Mouse (Mus musculus) midbrain, embryonic 16.5 days (tissue): ENCODE measurements around the gene Etfrf1. TPM values are rescaled to one million over a fixed set of nuclear protein-coding genes. Genes with fewer than 3 reads are reported as not detected.

Experiments
- ATAC-seq: fragments of 200-750 bp; cut with Nextera tagmentation; 2 replicates; pipeline ENCODE4 v1.8.0; 2017; ENCODE audit warnings: moderate TSS enrichment
- H3K27ac ChIP-seq: fragments of 300-500 bp; sonication (generic); 2 replicates; pipeline ENCODE4 v1.5.1; 2014; ENCODE audit warnings: mild to moderate bottlenecking, low read length, mixed read lengths
- H3K27me3 ChIP-seq: fragments of 300-500 bp; sonication (generic); 2 replicates; pipeline ENCODE4 v1.6.1; 2014; ENCODE audit warnings: low read depth, low read length, mixed read lengths; ENCODE audit not compliant: control insufficient read depth, insufficient read depth
- H3K36me3 ChIP-seq: fragments of 300-500 bp; sonication (generic); 2 replicates; pipeline ENCODE4 v1.6.1; 2014; ENCODE audit warnings: mild to moderate bottlenecking, low read length, moderate library complexity, mixed read lengths; ENCODE audit not compliant: control insufficient read depth, insufficient read depth
- H3K4me1 ChIP-seq: fragments of 300-500 bp; sonication (generic); 2 replicates; pipeline ENCODE4 v1.6.1; 2014; ENCODE audit warnings: mild to moderate bottlenecking, low read length, mixed read lengths; ENCODE audit not compliant: control insufficient read depth, insufficient read depth
- H3K4me2 ChIP-seq: fragments of 300-500 bp; sonication (generic); 2 replicates; pipeline ENCODE4 v1.6.1; 2014; ENCODE audit warnings: mild to moderate bottlenecking, low read length, mixed read lengths
- H3K4me3 ChIP-seq: fragments of 300-500 bp; sonication (generic); 2 replicates; pipeline ENCODE4 v1.5.1; 2014; ENCODE audit warnings: low read depth, mild to moderate bottlenecking, low read length, moderate library complexity, mixed read lengths
- H3K9ac ChIP-seq: fragments of 300-500 bp; sonication (generic); 2 replicates; pipeline ENCODE4 v1.6.1; 2014; ENCODE audit warnings: low read depth, low read length, mixed read lengths
- H3K9me3 ChIP-seq: fragments of 300-500 bp; sonication (generic); replicated peaks from 2 replicates; pipeline ENCODE4 v1.6.1; 2014; ENCODE audit warnings: mild to moderate bottlenecking, low read length, mixed read lengths; ENCODE audit not compliant: control insufficient read depth, poor library complexity, severe bottlenecking
- WGBS: fragments of 180-500 bp; shearing (Covaris S2); extraction: QIAGEN DNeasy Blood & Tissue Kit; methylation state at CpG from one replicate; pipeline ENCODE4 v1.1.7; 2014; 5-methylcytosine and 5-hydroxymethylcytosine counted together
- polyA plus RNA-seq: library from polyadenylated mRNA; unstranded; fragments of >200 nt; fragmentation: Nextera tagmentation; extraction: Ambion mirVana; gene quantifications from 2 replicates; pipeline ENCODE4 v1.2.1, GENCODE M21; 2015

The Etfrf1 gene
- 24.7 and 25.2 TPM in 2 replicates for polyA plus RNA-seq

DNA sequence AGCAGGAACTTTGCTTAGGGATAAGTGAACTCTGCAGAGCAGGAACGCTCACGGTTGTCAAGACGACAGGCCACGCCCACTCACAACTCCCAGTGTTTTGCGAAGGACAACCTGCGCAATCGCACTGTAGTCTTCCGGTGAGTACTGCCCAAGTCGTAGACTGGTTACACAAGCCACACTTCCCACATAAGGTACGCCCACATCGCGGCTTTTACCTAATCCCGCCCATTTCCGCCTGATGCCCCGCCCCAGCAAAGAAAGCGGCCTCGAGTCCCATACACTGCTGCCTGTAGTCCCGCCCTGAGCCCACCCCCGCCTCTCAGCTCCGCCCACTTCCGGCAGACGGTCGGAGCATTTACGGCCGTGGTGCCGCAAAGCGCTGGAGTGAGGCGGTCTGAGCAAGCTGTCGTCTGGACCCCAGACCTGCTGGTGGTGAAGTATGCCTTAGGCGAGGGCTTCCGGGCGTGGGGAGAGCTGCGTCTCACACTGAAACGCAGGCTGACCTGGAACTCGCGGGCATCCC lies at the start of gene Etfrf1, which contains the start of gene Casc1:
Gene Etfrf1 (plus strand): TSS at position 319 of the 523 bp plus-strand sequence.
Gene Casc1 (minus strand): TSS at position 190 of the 523 bp plus-strand sequence.
- H3K9me3 ChIP-seq: no peaks in the 10 kb centered on the region
- H3K36me3 ChIP-seq: no peaks in the 10 kb centered on the region
- H3K27ac ChIP-seq: peak within 1 kb of the TSS; percentile 95
- H3K9ac ChIP-seq: peak within 1 kb of the TSS; percentile 88
- H3K4me2 ChIP-seq: peak within 1 kb of the TSS; percentile 75
- under 1% methylated on average over 36 of the region's 36 CpGs for WGBS
- H3K4me1 ChIP-seq: peaks cover 13% of the 10 kb centered on the region
- peak; percentile 100 for ATAC-seq
- H3K27me3 ChIP-seq: no peaks in the 10 kb centered on the region
- H3K4me3 ChIP-seq: peak within 1 kb of the TSS; percentile 78

DNA sequence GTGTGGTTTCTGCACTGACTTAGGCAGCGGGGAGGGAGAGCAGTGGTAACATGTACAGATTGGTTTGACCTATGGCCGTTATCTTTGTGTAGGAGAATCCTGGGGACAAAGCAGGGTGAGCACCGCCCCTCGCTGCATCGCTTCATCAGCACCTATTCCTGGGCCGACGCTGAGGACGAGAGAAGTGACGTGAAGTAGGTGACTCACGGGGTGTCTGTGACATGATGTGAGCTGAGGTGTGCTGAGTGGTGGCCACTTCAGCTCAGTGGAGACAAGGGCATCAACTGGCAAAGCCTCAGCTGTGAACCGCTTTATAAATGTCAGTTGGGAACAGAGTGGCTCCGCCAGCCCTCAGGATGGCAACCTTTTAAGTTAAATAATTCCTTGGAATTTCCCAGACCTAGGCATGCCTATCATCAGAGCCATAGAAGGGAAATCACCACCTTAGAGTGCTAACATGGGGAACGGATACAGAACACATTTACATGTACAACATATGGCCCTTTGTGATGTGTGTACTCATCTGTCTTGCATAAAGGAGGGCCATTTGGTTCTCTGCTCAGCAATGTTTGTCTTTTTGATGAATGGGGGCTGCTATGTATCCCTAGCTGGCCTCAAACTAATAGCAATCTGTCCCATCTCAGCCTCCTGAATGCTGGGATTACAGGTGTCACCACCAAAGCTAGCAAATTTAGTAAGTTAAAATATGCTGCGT lies 38.9 kb upstream of the Etfrf1 start:
- Histone ChIP-seq H3K9ac (no peak overlapping the region), H3K27ac (no peak overlapping the region), H3K4me1 (peaks cover 5% of the 10 kb centered on the region; the same call in 1 of the 2 replicates), H3K36me3 (no peaks in the 10 kb centered on the region), H3K27me3 (peaks cover 7% of the 10 kb centered on the region; the same call in 1 of the 2 replicates), H3K4me3 (no peak overlapping the region), H3K9me3 (no peaks in the 10 kb centered on the region), H3K4me2 (no peak overlapping the region)
- no peak for ATAC-seq
- WGBS: 80% methylated on average over 14 of the region's 14 CpGs

DNA sequence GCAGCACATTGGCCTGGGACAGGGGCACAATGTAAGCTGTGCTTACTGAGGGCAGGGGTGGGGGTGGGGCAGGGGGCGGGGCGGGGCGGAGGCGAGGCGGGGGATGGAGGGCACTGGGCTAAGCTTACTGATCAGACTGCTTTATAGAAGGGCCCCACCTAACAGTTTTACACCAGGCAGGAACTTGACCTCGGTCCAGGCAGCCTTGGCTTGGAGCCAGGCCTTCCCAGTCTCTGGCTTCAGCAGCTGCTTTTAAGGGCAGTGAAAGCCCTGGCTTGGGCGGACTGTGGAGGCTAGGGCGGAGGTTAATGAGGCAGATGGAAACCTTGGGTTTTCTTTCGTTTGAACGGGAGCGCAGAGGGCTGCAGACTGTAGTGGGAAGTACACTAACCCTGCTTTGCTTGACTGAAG lies 37.1 kb upstream of the Etfrf1 start:
- no peak overlapping the region for H3K4me2 ChIP-seq
- ATAC-seq: peak; percentile 54
- H3K4me3 ChIP-seq: no peak overlapping the region
- no peak overlapping the region for H3K9ac ChIP-seq
- H3K4me1 ChIP-seq: peaks cover 5% of the 10 kb centered on the region; the same call in 1 of the 2 replicates
- H3K9me3 ChIP-seq: no peaks in the 10 kb centered on the region
- H3K36me3 ChIP-seq: no peaks in the 10 kb centered on the region
- H3K27me3 ChIP-seq: peaks cover 7% of the 10 kb centered on the region; the same call in 1 of the 2 replicates
- WGBS: 3% methylated on average over 11 of the region's 11 CpGs
- no peak overlapping the region for H3K27ac ChIP-seq

DNA sequence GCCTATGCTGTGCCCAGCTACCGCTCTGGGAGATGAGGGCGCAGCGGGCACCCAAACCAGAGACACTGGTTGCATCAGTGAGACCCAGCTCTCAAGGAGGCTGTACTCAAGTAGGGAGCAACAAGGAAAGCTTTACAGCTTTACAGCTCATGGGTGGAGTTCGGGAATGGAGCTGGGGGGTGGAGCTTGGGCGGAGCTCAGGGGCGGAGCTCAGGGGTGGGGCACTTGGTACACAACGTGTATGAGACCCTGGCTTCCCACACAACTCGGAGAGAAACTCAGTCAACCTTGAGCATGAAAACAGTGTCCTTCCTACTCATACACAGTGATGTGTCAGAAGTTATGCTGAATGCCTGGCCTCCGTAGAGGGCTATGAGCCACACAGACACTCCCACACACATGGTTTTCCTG lies 35.4 kb upstream of the Etfrf1 start:
- no peak for ATAC-seq
- Histone ChIP-seq H3K36me3 (no peaks in the 10 kb centered on the region), H3K27ac (no peak overlapping the region), H3K9me3 (no peaks in the 10 kb centered on the region), H3K4me3 (no peak overlapping the region), H3K4me1 (peaks cover 5% of the 10 kb centered on the region; the same call in 1 of the 2 replicates), H3K4me2 (no peak overlapping the region), H3K9ac (no peak overlapping the region), H3K27me3 (peaks cover 7% of the 10 kb centered on the region; the same call in 1 of the 2 replicates)
- 34% methylated on average over 9 of the region's 9 CpGs for WGBS

DNA sequence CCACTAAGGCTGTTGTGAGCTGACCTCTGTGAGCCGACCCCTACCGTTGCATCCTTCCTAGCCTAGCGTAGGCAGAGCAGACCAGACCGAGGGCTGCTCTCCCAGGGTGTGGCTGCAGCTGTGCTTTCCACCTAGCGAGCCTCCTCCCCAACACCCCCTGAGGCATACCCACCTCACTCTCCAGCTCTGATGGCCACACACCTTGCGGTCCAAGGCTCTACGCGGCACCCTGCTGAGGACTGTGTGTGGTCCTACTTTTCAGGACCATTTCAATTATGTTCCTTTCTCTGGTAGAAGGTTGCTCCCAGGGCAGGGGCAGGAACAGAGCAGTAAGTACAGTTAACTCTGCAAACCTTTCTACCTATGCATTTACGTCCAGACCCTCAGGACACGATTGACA lies 34.5 kb upstream of the Etfrf1 start:
- Histone ChIP-seq H3K9me3 (no peaks in the 10 kb centered on the region), H3K4me3 (no peak overlapping the region), H3K27ac (no peak overlapping the region), H3K4me2 (no peak overlapping the region), H3K27me3 (peaks cover 7% of the 10 kb centered on the region; the same call in 1 of the 2 replicates), H3K9ac (no peak overlapping the region), H3K4me1 (peaks cover 5% of the 10 kb centered on the region; the same call in 1 of the 2 replicates), H3K36me3 (no peaks in the 10 kb centered on the region)
- WGBS: 46% methylated on average over 10 of the region's 10 CpGs
- ATAC-seq: no peak

DNA sequence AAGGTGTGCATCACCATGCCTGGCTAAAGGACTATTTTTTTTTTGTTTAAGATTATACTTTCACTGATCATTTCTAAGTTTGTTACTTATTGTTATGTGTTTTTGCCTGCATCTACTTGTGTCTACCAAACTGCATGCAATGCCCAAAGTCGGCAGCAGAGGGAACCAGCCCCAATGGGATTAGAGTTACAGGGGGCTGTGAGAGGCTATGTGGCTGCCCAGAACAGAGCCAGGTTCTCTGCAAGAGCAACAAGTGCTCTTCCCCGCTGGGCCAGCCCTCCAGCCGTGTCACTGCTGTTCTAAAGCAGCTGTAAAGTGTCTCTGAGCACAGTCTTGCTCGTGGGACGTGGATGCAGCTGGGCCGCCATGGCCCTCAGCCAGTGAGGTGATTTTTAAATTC lies 31.3 kb upstream of the Etfrf1 start:
- Histone ChIP-seq H3K36me3 (no peaks in the 10 kb centered on the region), H3K27ac (no peak overlapping the region), H3K4me2 (no peak overlapping the region), H3K4me3 (no peak overlapping the region), H3K4me1 (no peaks in the 10 kb centered on the region), H3K9me3 (no peaks in the 10 kb centered on the region), H3K27me3 (peaks cover 7% of the 10 kb centered on the region; the same call in 1 of the 2 replicates), H3K9ac (no peak overlapping the region)
- no peak for ATAC-seq
- 26% methylated on average over 6 of the region's 6 CpGs for WGBS

DNA sequence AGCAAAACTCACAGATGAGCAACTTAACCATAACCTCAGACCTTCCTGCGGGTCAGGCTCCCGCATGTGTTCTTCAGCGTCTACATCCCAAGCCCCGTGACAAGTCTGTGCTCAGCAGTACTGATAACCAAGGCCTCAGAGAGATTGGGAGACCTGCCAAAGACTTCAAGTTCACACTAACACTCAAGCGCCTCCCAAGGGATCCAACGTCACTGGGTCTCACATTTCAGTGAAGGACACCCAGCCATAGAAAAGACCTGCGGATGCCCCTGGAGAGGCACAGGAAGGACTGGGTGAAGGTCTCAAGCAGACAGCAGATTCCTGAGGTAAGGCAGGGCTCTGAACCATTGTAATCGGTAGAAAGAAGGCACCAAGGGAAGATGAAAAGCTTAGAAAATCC lies 28.9 kb upstream of the Etfrf1 start:
- no peak for ATAC-seq
- WGBS: 80% methylated on average over 8 of the region's 8 CpGs
- Histone ChIP-seq H3K4me1 (no peaks in the 10 kb centered on the region), H3K27me3 (no peaks in the 10 kb centered on the region), H3K4me3 (no peak overlapping the region), H3K9ac (no peak overlapping the region), H3K36me3 (no peaks in the 10 kb centered on the region), H3K27ac (no peak overlapping the region), H3K9me3 (no peaks in the 10 kb centered on the region), H3K4me2 (no peak overlapping the region)

DNA sequence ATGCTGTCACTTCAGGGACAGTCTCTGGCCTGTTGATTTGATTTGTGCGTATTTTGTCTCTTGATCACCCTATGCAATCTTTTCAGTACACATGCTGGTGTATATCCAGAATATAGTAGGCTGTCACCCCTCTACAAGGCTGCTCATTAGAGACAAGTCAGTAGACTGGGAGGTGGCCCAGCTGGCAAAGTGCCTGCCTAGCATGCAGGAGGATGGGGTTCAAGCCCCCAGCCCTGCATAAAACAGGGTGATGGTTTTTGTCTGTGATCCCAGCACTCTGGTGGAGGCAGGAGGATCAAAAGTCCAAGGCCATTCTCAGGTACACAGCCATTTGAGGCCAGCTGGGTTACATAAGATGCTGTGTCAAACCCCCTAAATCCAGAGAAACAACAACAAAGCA lies 24.8 kb upstream of the Etfrf1 start:
- H3K4me3 ChIP-seq: no peak overlapping the region
- H3K4me2 ChIP-seq: no peak overlapping the region
- H3K36me3 ChIP-seq: no peaks in the 10 kb centered on the region
- no peaks in the 10 kb centered on the region for H3K27me3 ChIP-seq
- no peaks in the 10 kb centered on the region for H3K4me1 ChIP-seq
- no peak overlapping the region for H3K27ac ChIP-seq
- H3K9me3 ChIP-seq: no peaks in the 10 kb centered on the region
- H3K9ac ChIP-seq: no peak overlapping the region
- WGBS: 92% methylated on average over 1 of the region's 1 CpGs
- no peak for ATAC-seq
